Mouse (Mus musculus) midbrain, embryonic 10.5 days (tissue): Measurements from ENCODE around the gene S100a14. TPM values are rescaled to one million over a fixed set of nuclear protein-coding genes. Genes with fewer than 3 reads are reported as not detected.

ENCODE experiments used
- DNase-seq: peaks from one replicate; pipeline ENCODE4 v3.0.0-alpha.2; 2017; ENCODE audit warnings: low spot score
- H3K27ac ChIP-seq: fragments of 300-500 bp; sonication (generic); replicated peaks from 2 replicates; pipeline ENCODE4 v1.5.1; 2016; ENCODE audit warnings: mild to moderate bottlenecking
- H3K27me3 ChIP-seq: fragments of 300-500 bp; sonication (generic); 2 replicates; pipeline ENCODE4 v1.6.1; 2016; ENCODE audit warnings: low read depth, mild to moderate bottlenecking; ENCODE audit not compliant: poor library complexity, severe bottlenecking
- H3K36me3 ChIP-seq: fragments of 300-500 bp; sonication (generic); 2 replicates; pipeline ENCODE4 v1.6.1; 2016; ENCODE audit warnings: mild to moderate bottlenecking, moderate library complexity
- H3K4me1 ChIP-seq: fragments of 300-500 bp; sonication (generic); 2 replicates; pipeline ENCODE4 v1.6.1; 2016
- H3K4me3 ChIP-seq: fragments of 300-500 bp; sonication (generic); 2 replicates; pipeline ENCODE4 v1.5.1; 2016; ENCODE audit warnings: mild to moderate bottlenecking, moderate library complexity
- H3K9me3 ChIP-seq: fragments of 300-500 bp; sonication (generic); replicated peaks from 2 replicates; pipeline ENCODE4 v1.6.1; 2016; ENCODE audit warnings: mild to moderate bottlenecking
- WGBS: fragments of 180-500 bp; shearing (Covaris S2); methylation state at CpG from one replicate; pipeline ENCODE4 v1.1.7; 2016; 5-methylcytosine and 5-hydroxymethylcytosine counted together
- polyA plus RNA-seq: library from polyadenylated mRNA; unstranded; fragments of >200 nt; fragmentation: Nextera tagmentation; extraction: Ambion mirVana; gene quantifications from 2 replicates; pipeline ENCODE4 v1.2.1, GENCODE M21; 2016

S100a14 gene
- polyA plus RNA-seq, 1 experiment from 2014 or later = not detected

DNA sequence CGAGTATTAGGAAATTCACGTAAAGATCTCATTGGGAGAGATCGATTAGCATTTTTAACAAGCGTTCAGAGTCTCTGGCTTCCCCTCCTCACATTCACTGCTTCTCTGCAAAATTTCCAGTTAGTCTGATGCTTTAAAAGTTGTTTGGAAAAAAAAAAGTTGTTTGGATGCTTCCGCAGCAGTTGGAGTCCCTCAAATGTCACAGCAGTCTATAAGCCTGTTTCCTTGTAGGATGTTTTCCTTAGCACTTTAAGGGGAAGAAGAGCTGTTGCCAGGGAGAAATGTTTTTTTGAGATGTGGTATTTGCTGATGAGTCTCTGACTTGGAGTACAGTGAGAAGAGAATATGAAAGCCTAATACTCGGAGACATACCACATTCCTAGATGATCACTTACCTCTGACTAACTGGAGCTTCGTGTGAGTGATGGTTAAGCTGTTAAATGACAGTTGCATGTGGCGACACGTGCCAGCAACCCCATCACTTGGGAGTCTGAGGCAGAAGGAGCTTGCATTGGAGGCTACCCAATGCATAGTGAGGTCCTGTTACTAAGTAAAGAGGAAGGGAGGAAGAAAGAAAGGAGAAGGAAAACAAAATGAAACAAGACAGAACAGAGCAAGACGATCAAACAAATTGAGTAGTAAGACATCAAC is 49.8 kb downstream of the S100a14 start:
- Histone ChIP-seq H3K36me3 (no peaks in the 10 kb centered on the region), H3K27ac (no peak overlapping the region), H3K4me3 (no peak overlapping the region), H3K4me1 (no peaks in the 10 kb centered on the region), H3K27me3 (no peaks in the 10 kb centered on the region), H3K9me3 (no peaks in the 10 kb centered on the region)
- WGBS = 80% methylated on average over 10 of the region's 10 CpGs
- no peak for DNase-seq

Other genes starting within 250 kb of the S100a14 start
- gene Gatad2b, start 233.7 kb upstream of the S100a14 start, polyA plus RNA-seq = 13.6 and 14.1 TPM in 2 replicates
- 16.4 and 20.1 TPM in 2 replicates for gene Slc27a3, start 136.9 kb upstream of the S100a14 start, polyA plus RNA-seq
- gene Ints3, start 93.2 kb upstream of the S100a14 start, polyA plus RNA-seq = 36.2 and 36.9 TPM in 2 replicates
- 2.9 and 3.3 TPM in 2 replicates for gene Npr1, start 61.0 kb upstream of the S100a14 start, polyA plus RNA-seq
- gene Ilf2, start 50.7 kb upstream of the S100a14 start, polyA plus RNA-seq = 343 and 346 TPM in 2 replicates
- gene Snapin, start 35.8 kb upstream of the S100a14 start, polyA plus RNA-seq = 65.5 and 75.1 TPM in 2 replicates
- 193 and 205 TPM in 2 replicates for gene Chtop, start 17.4 kb upstream of the S100a14 start, polyA plus RNA-seq
- 5.4 and 7.2 TPM in 2 replicates for gene S100a1, start 12.5 kb upstream of the S100a14 start, polyA plus RNA-seq
- gene S100a13, start 12.4 kb upstream of the S100a14 start, polyA plus RNA-seq = 9.3 and 9.5 TPM in 2 replicates
- 30.8 and 35.3 TPM in 2 replicates for gene S100a16, start 10.4 kb downstream of the S100a14 start, polyA plus RNA-seq
- gene S100a3, start 33.7 kb downstream of the S100a14 start, polyA plus RNA-seq = not detected in 2 replicates
- gene S100a2, start 63.4 kb downstream of the S100a14 start, polyA plus RNA-seq = not detected in 2 replicates
- gene Gm42674, start 75.0 kb downstream of the S100a14 start, polyA plus RNA-seq = not detected in 2 replicates
- gene S100a4, start 76.9 kb downstream of the S100a14 start, polyA plus RNA-seq = 0.35 and 0.81 TPM in 2 replicates
- not detected in 2 replicates for gene S100a5, start 81.7 kb downstream of the S100a14 start, polyA plus RNA-seq
- gene S100a6, start 86.0 kb downstream of the S100a14 start, polyA plus RNA-seq = 14.0 and 23.4 TPM in 2 replicates
- gene S100a7a, start 127.2 kb downstream of the S100a14 start, polyA plus RNA-seq = 0.15 TPM in 1 of 2 replicates, not detected in the other
- 2.3 TPM in 1 of 2 replicates, not detected in the other for gene S100a8, start 142.1 kb downstream of the S100a14 start, polyA plus RNA-seq
- gene S100a9, start 168.9 kb downstream of the S100a14 start, polyA plus RNA-seq = 0.48 TPM in 1 of 2 replicates, not detected in the other
- gene Pglyrp4, start 200.1 kb downstream of the S100a14 start, polyA plus RNA-seq = not detected in 2 replicates